Mouse (Mus musculus) retina, postnatal 7 days (tissue): ENCODE results near the gene Clba1.

Experiments used
- DNase-seq: peaks from one replicate; pipeline ENCODE4 v3.0.0-alpha.2; 2012; ENCODE audit warnings: low read depth, low spot score

Gene Clba1

GRCm38 (mm10) chr12:112794998-112795397 lies 13.7 kb upstream of the Clba1 start:
- no peak for DNase-seq

- no peak for DNase-seq
Measured at GRCm38 (mm10) chr12:112795466-112796104, 13.2 kb upstream of the Clba1 start.

- no peak for DNase-seq
Measured at GRCm38 (mm10) chr12:112796551-112797510, 11.9 kb upstream of the Clba1 start.

GRCm38 (mm10) chr12:112797672-112798331 lies 10.9 kb upstream of the Clba1 start:
- no peak for DNase-seq

- no peak for DNase-seq
Measured at GRCm38 (mm10) chr12:112798332-112798681, 10.4 kb upstream of the Clba1 start.

GRCm38 (mm10) chr12:112798716-112799115 lies 10.0 kb upstream of the Clba1 start:
- no peak for DNase-seq

- no peak for DNase-seq
Measured at GRCm38 (mm10) chr12:112799237-112799970, 9.3 kb upstream of the Clba1 start.

GRCm38 (mm10) chr12:112800476-112800875 lies 8.3 kb upstream of the Clba1 start:
- DNase-seq = peak; percentile 66

- no peak for DNase-seq
Measured at GRCm38 (mm10) chr12:112801864-112802846, 6.6 kb upstream of the Clba1 start, which contains the start of gene Ahnak2. TSS of gene Ahnak2 (minus strand) at chr12:112802657.

- no peak for DNase-seq
Measured at GRCm38 (mm10) chr12:112802917-112803316, 5.8 kb upstream of the Clba1 start.

- DNase-seq = no peak
Measured at GRCm38 (mm10) chr12:112804046-112804445, 4.7 kb upstream of the Clba1 start.

GRCm38 (mm10) chr12:112806044-112806443 lies 2.7 kb upstream of the Clba1 start:
- DNase-seq = no peak

GRCm38 (mm10) chr12:112807796-112808195 lies 941 bp upstream of the Clba1 start:
- no peak for DNase-seq

- no peak for DNase-seq
Measured at GRCm38 (mm10) chr12:112808212-112808586, 538 bp upstream of the Clba1 start.

GRCm38 (mm10) chr12:112809641-112810040 lies 904 bp downstream of the Clba1 start:
- no peak for DNase-seq

GRCm38 (mm10) chr12:112810092-112810885 lies 1.6 kb downstream of the Clba1 start:
- DNase-seq = no peak

- no peak for DNase-seq
Measured at GRCm38 (mm10) chr12:112813370-112813769, 4.6 kb downstream of the Clba1 start.

- DNase-seq = no peak
Measured at GRCm38 (mm10) chr12:112814682-112815470, 6.1 kb downstream of the Clba1 start.

GRCm38 (mm10) chr12:112816294-112816693 lies 7.6 kb downstream of the Clba1 start:
- no peak for DNase-seq
